Comparison of ENCODE assay signal across 26 mouse cellular contexts in genomic region chr16:45544341-45544740, GRCm38 (mm10). TPM values are rescaled to one million over a fixed set of nuclear protein-coding genes. Genes with fewer than 3 reads are reported as not detected.
A peak's percentile ranks its signal among the peaks of the same experiment; 100 is the strongest.
DNase-seq lines count a peak whose midpoint lies in the region; ATAC-seq and TF ChIP-seq lines count a peak whose summit lies in the region.
"Had no signal": no experiment of that assay in that cellular context is flagged by ENCODE, and none has a peak within 500 bp of the region (broad histone marks: within the 10 kb centered on the region; RNA-seq: fewer than 3 reads in every experiment).

No protein-coding gene starts in this region.

- TF ChIP-seq RAD21 in CH12.LX (IDR thresholded peaks at IDR 0.05; ENCODE audit: low read depth, low read length), result no peak

- H3K27ac ChIP-seq in CH12.LX (ENCODE audit: insufficient read depth, low read depth), result no peak overlapping the region
- no peak overlapping the region for H3K27ac ChIP-seq in intestine, embryonic 16.5 days (ENCODE audit: low read length)
- H3K27ac ChIP-seq: embryonic facial prominence, embryonic 13.5 days; forebrain, embryonic 12.5 days; heart, embryonic 10.5 days; hindbrain, embryonic 13.5 days; hindbrain, postnatal 0 days had no signal

- no peak for TF ChIP-seq CTCF in CH12.LX (conservative IDR thresholded peaks at IDR 0.05 in 1 of 2, IDR thresholded peaks at IDR 0.05 in 1 of 2; ENCODE audit: low read depth in 2 of 2, low read length in 2 of 2)

- no peak overlapping the region for H3K4me2 ChIP-seq in CH12.LX (ENCODE audit: insufficient read depth, low read depth, poor library complexity, severe bottlenecking)
- no peak overlapping the region for H3K4me2 ChIP-seq in intestine, embryonic 16.5 days (ENCODE audit: low read depth, low read length)
- H3K4me2 ChIP-seq: embryonic facial prominence, embryonic 13.5 days; forebrain, embryonic 12.5 days; hindbrain, embryonic 13.5 days had no signal

- no peak overlapping the region for H3K4me3 ChIP-seq in CH12.LX (replicated peaks in 1 of 3; ENCODE audit: low read depth in 2 of 3, low read length in 2 of 3, poor library complexity in 1 of 3)
- no peak overlapping the region for H3K4me3 ChIP-seq in intestine, embryonic 16.5 days (ENCODE audit: low read length)
- H3K4me3 ChIP-seq: embryonic facial prominence, embryonic 13.5 days; forebrain, embryonic 12.5 days; heart, embryonic 10.5 days; hindbrain, embryonic 13.5 days had no signal

- dilution Hi-C loops in CH12.LX (cut with MboI; ENCODE audit: extremely low pct_ligation_motif_present, extremely low pct_unique_long_range_greater_than_20kb, low sequenced_read_pairs), result no loop called here

- no peak for TF ChIP-seq POLR2A in CH12.LX (IDR thresholded peaks at IDR 0.05; ENCODE audit: low read depth, low read length)

- no peaks in the 10 kb centered on the region for H3K9me3 ChIP-seq in CH12.LX (replicated peaks; ENCODE audit: low read length)
- H3K9me3 ChIP-seq in intestine, embryonic 16.5 days (ENCODE audit: control insufficient read depth, low read length), result no peaks in the 10 kb centered on the region
- H3K9me3 ChIP-seq: embryonic facial prominence, embryonic 13.5 days; forebrain, embryonic 12.5 days; heart, embryonic 10.5 days; hindbrain, embryonic 13.5 days had no signal

- no peaks in the 10 kb centered on the region for H3K27me3 ChIP-seq in CH12.LX (replicated peaks)
- no peaks in the 10 kb centered on the region for H3K27me3 ChIP-seq in intestine, embryonic 16.5 days (replicated peaks; ENCODE audit: control insufficient read depth, insufficient read depth, low read length)
- H3K27me3 ChIP-seq: embryonic facial prominence, embryonic 13.5 days; forebrain, embryonic 12.5 days; hindbrain, embryonic 13.5 days had no signal

- ATAC-seq in megakaryocyte progenitor cell, adult 5-6 weeks (replicated peaks; ENCODE audit: poor library complexity), result peak; percentile 63
- ATAC-seq in intestine, embryonic 16.5 days, result no peak
- ATAC-seq: forebrain, embryonic 16.5 days; hindbrain, postnatal 0 days had no signal

- in situ Hi-C loops in CH12.LX (cut with MboI; ENCODE audit: low pct_ligation_motif_present, low pct_unique_long_range_greater_than_20kb, low sequenced_read_pairs), result no loop called here

- H3K79me2 ChIP-seq in CH12.LX (replicated peaks; ENCODE audit: control insufficient read depth, extremely low read depth, insufficient read depth, poor library complexity, severe bottlenecking), result no peaks in the 10 kb centered on the region

- 64% methylated on average over 3 of the region's 3 CpGs for WGBS in intestine, embryonic 16.5 days

- no peak for TF ChIP-seq EP300 in CH12.LX (IDR thresholded peaks at IDR 0.05; ENCODE audit: low read length)

- peaks cover 3 to 9% of the 10 kb centered on the region in 2 experiments; a peak in 2 of 4 replicates for H3K4me1 ChIP-seq in CH12.LX (ENCODE audit: control insufficient read depth in 1 of 2, insufficient read depth in 2 of 2)
- no peaks in the 10 kb centered on the region for H3K4me1 ChIP-seq in intestine, embryonic 16.5 days (ENCODE audit: control insufficient read depth, insufficient read depth, low read length)
- H3K4me1 ChIP-seq: embryonic facial prominence, embryonic 13.5 days; forebrain, embryonic 12.5 days; heart, embryonic 10.5 days; hindbrain, embryonic 13.5 days had no signal

- no peak overlapping the region for H3K9ac ChIP-seq in CH12.LX (ENCODE audit: insufficient read depth, low read depth)
- no peak overlapping the region for H3K9ac ChIP-seq in intestine, embryonic 16.5 days (ENCODE audit: low read depth, low read length)
- H3K9ac ChIP-seq: embryonic facial prominence, embryonic 13.5 days; forebrain, embryonic 12.5 days; hindbrain, embryonic 13.5 days had no signal

- no peaks in the 10 kb centered on the region for H3K36me3 ChIP-seq in CH12.LX (replicated peaks in 1 of 2; ENCODE audit: control insufficient read depth in 1 of 2, insufficient read depth in 1 of 2, low read length in 1 of 2)
- H3K36me3 ChIP-seq in intestine, embryonic 16.5 days (ENCODE audit: control insufficient read depth, insufficient read depth, low read length), result no peaks in the 10 kb centered on the region
- H3K36me3 ChIP-seq: embryonic facial prominence, embryonic 13.5 days; forebrain, embryonic 12.5 days; heart, embryonic 10.5 days; hindbrain, embryonic 13.5 days had no signal

- peak; percentile 31 for DNase-seq in thymus, postnatal 14 days
- no peak for DNase-seq in thymus, adult 18-20 months
- no peak for DNase-seq in CH12.LX (ENCODE audit: extremely low read depth)
- DNase-seq in c-Kit-positive CD71-negative TER-119-negative erythroid progenitor cells, embryonic 14.5 days (ENCODE audit: low read depth), result peak; percentile 14
- DNase-seq in adrenal gland, postnatal 14 days, result no peak
- no peak for DNase-seq in heart, adult 8-10 months (ENCODE audit: low spot score)
- DNase-seq: adrenal gland, postnatal 10 days; cerebellum, adult 18-20 months; cerebellum, adult 9-11 months; cerebellum, postnatal 36 days; gastrocnemius, postnatal 25 days; heart, adult 11 months; heart, postnatal 10 days; heart, postnatal 4 days had no signal

TF ChIP-seq in CH12.LX, 34 proteins besides CTCF, POLR2A, EP300 and RAD21:
- TF ChIP-seq ELF1 (IDR thresholded peaks at IDR 0.05; ENCODE audit: low read depth, low read length), result 0 out of 2 replicates have a peak, but pooled peaks have one; percentile 15
- TF ChIP-seq ZKSCAN1 (IDR thresholded peaks at IDR 0.05; ENCODE audit: borderline replicate concordance, low read depth, low read length), result no peak
- no peak for TF ChIP-seq ZNF384 (IDR thresholded peaks at IDR 0.05; ENCODE audit: low read depth, low read length)
TF ChIP-seq in CH12.LX: peak in this region for 1.

RNA-seq across cellular contexts. Expression of gene Slc9c1, which starts 9.2 kb away (rescaled TPM):
- total RNA-seq in CH12.LX (2012; rRNA removed) (not detected in 2 replicates), CH12.LX (2014; rRNA removed) (not detected in 2 replicates)
- polyA plus RNA-seq in CH12.LX (2012; ENCODE audit: insufficient read length, low read depth), result not detected in 2 replicates
- total RNA-seq in megakaryocyte progenitor cell, adult 5-6 weeks (2015), result not detected in 2 replicates
- total RNA-seq in megakaryocyte progenitor cell, adult 5-6 weeks (2017), result not detected in 2 replicates
- 0.05 TPM in 1 of 2 replicates, not detected in the other for polyA plus RNA-seq in intestine, embryonic 16.5 days (2015; fragmentation: Nextera tagmentation; extraction: Ambion mirVana)
- not detected in 2 replicates for total RNA-seq in adrenal gland, postnatal 14 days (2021)
- not detected for total RNA-seq in heart, adult 8-10 months (2022)
- total RNA-seq: adrenal gland, postnatal 10 days; ES-E14; gastrocnemius, adult 18-20 months; gastrocnemius, postnatal 25 days; heart, postnatal 10 days; heart, postnatal 4 days; hindbrain, postnatal 0 days had no signal
- polyA plus RNA-seq: embryonic facial prominence, embryonic 13.5 days; forebrain, embryonic 12.5 days; forebrain, embryonic 16.5 days; frontal cortex, adult 2 months; heart, embryonic 10.5 days; heart, embryonic 14.5 days; hindbrain, embryonic 13.5 days; hindbrain, postnatal 0 days had no signal

RNA-seq across cellular contexts. Expression of gene Gm17783, which starts 12.5 kb away (rescaled TPM):
- total RNA-seq in CH12.LX (2012; rRNA removed) (0.13 TPM in 1 of 2 replicates, not detected in the other), CH12.LX (2014; rRNA removed) (not detected in 2 replicates)
- polyA plus RNA-seq in CH12.LX (2012; ENCODE audit: insufficient read length, low read depth), result not detected in 2 replicates
- not detected in 2 replicates for total RNA-seq in megakaryocyte progenitor cell, adult 5-6 weeks (2015)
- total RNA-seq in megakaryocyte progenitor cell, adult 5-6 weeks (2017), result not detected in 2 replicates
- polyA plus RNA-seq in intestine, embryonic 16.5 days (2015; fragmentation: Nextera tagmentation; extraction: Ambion mirVana), result 7.2 and 7.6 TPM in 2 replicates
- not detected in 2 replicates for total RNA-seq in adrenal gland, postnatal 14 days (2021)
- total RNA-seq in heart, adult 8-10 months (2022), result not detected
- total RNA-seq: adrenal gland, postnatal 10 days; ES-E14; gastrocnemius, adult 18-20 months; gastrocnemius, postnatal 25 days; heart, postnatal 10 days; heart, postnatal 4 days; hindbrain, postnatal 0 days had no signal
- polyA plus RNA-seq: embryonic facial prominence, embryonic 13.5 days; forebrain, embryonic 12.5 days; forebrain, embryonic 16.5 days; frontal cortex, adult 2 months; heart, embryonic 10.5 days; heart, embryonic 14.5 days; hindbrain, embryonic 13.5 days; hindbrain, postnatal 0 days had no signal

RNA-seq across cellular contexts. Expression of gene Gm609, which starts 51.6 kb away (rescaled TPM):
- total RNA-seq in CH12.LX (2012; rRNA removed), result 0.04 and 0.08 TPM in 2 replicates
- not detected in 2 replicates for total RNA-seq in CH12.LX (2014; rRNA removed)
- not detected in 2 replicates for polyA plus RNA-seq in CH12.LX (2012; ENCODE audit: insufficient read length, low read depth)
- not detected in 2 replicates for total RNA-seq in megakaryocyte progenitor cell, adult 5-6 weeks (2015)
- total RNA-seq in megakaryocyte progenitor cell, adult 5-6 weeks (2017), result not detected in 2 replicates
- polyA plus RNA-seq in intestine, embryonic 16.5 days (2015; fragmentation: Nextera tagmentation; extraction: Ambion mirVana), result 2.1 and 2.4 TPM in 2 replicates
- 0.11 and 0.19 TPM in 2 replicates for total RNA-seq in adrenal gland, postnatal 14 days (2021)
- total RNA-seq in heart, adult 8-10 months (2022), result not detected
- total RNA-seq: ES-E14; heart, postnatal 10 days; heart, postnatal 4 days; hindbrain, postnatal 0 days had no signal
- polyA plus RNA-seq: embryonic facial prominence, embryonic 13.5 days; forebrain, embryonic 12.5 days; forebrain, embryonic 16.5 days; heart, embryonic 10.5 days; heart, embryonic 14.5 days; hindbrain, embryonic 13.5 days; hindbrain, postnatal 0 days had no signal

Comparison
In these comparisons a context has a peak if more than half of its experiments do, and no peak if none do; other contexts are left out.
1. DNase-seq: peak in thymus, postnatal 14 days (single experiment) and c-Kit-positive CD71-negative TER-119-negative erythroid progenitor cells, embryonic 14.5 days (single experiment); none in thymus, adult 18-20 months (0 of 2), CH12.LX (single experiment), adrenal gland, postnatal 14 days (single experiment) and heart, adult 8-10 months (single experiment).